Mouse (Mus musculus) gastrocnemius, postnatal 25 days (tissue): ENCODE measurements around the gene Bhmt. TPM values are rescaled to one million over a fixed set of nuclear protein-coding genes. Genes with fewer than 3 reads are reported as not detected.

Source experiments
- DNase-seq: peaks from one replicate; pipeline ENCODE4 v3.0.0; 2022
- long read RNA-seq, 2 experiments: library from polyadenylated mRNA; stranded (forward); transcript quantifications; one replicate each; pipeline ENCODE4 v2.0.0; 2021
- total RNA-seq, 2 experiments: library from RNA; stranded (reverse); gene quantifications; 1 replicate in 1 of 2; 2 replicates in 1 of 2; pipeline ENCODE4 v1.2.3; 2021

Gene Bhmt
- not detected for total RNA-seq
- long read RNA-seq, experiment 1, result 0 reads
- long read RNA-seq, experiment 2, result 0 reads

GRCm38 (mm10) chr13:93637282-93638245, at the start of gene Bhmt:
Gene Bhmt (minus strand): TSS chr13:93637961.
- DNase-seq, result no peak

DNA sequence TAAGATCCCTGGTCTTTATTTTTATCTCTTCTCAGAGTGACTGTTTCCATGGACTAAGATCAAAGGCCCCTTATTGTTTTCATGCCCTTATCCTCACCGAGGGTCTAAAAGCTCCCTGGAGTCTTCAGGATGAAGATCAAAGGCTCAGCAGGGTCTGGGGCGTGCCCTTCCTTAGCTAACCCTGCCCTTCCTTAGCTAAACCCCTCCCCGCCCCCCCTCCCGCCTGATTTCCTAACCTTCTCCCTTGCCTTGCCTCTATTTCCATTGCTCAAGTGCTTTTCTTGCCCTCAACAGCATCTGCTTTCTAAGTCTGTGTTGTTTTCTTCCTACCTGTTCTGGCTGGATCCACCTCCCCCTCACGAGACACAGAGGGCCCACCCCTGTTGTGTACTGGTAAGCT, 49.6 kb upstream of the Bhmt start:
- no peak for DNase-seq

DNA sequence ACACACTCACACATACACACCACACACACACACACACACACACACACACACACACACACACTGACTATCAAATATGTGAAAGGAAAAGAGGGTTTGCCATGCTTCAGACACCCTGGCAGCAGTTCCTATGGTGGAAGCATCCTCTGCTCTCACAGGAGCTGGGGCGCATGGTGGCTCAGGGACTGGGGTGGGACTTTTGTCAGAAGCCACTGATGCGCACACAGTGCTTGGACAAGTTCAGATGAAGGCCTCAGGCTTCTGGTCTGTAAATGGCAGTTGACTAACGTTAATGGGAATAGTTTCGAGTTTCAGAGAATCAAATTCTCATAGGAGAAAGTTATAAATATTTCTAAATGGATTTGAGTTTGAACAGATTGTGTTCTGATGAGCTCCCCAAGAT, 47.5 kb upstream of the Bhmt start:
- DNase-seq, result no peak

DNA sequence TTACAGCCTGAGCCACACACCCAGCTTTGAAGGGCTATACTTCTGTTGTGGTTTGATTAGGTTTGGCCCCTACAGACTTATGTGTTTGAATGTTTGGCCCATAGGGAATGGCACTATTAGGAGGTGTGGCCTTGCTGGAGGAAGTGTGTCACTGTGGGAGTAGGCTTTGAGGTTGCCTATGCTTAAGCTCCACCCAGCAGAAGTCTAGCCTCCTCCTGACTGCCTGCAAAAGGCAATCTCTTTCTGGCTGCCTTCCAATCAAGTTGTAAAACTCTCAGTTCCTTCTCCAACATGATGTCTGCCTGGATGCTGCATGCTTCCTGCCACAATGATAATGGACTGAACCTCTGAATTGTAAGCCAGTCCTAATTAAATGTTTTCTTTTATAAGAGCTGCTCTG, 45.6 kb upstream of the Bhmt start:
- DNase-seq, result no peak

DNA sequence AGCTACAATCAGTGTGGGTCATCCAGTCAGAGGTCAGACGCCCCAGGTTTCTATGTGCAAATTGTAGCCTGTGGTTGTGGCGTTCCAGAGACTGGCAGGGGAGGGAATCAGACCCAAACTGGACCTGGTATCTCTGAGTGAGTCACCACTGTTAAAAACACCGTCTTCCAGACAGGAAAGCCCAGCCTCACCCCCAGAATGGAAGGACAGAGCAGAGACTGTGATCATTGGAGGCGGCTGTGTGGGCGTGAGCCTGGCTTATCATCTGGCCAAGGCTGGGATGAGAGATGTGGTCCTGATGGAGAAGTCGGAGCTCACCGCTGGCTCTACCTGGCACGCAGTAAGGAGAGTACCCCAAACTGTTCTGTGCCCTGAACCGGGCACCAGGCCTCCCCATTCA, 39.1 kb upstream of the Bhmt start:
- no peak for DNase-seq

DNA sequence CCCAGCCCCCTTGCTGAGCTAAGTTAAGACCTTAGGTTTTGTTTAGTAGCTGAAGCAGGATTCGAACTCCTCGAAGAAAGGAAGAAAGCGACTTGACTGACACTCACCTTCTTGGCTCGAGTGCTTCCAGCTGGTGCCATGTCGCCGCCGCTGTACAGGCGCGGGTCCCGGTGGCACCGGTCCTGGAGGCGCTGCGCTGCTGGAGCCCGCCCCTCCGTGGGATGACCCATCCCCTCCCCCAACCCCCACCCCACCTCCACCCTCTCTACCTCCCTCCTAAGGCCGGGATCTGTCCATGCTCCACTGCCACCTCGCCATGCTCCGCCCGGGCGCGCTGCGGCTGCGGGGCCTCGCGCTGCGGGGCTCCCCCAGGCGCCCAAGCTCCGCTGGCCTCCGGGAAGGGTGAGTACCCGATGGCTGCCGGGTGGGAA, 36.4 kb upstream of the Bhmt start, which contains the start of the genes Bhmt2 and Dmgdh:
Bhmt2 (minus strand) TSS at position 172 of the 431 bp plus-strand sequence.
Dmgdh (plus strand) TSS at position 303 of the 431 bp plus-strand sequence.
- DNase-seq, result no peak

GRCm38 (mm10) chr13:93673296-93673695, 35.5 kb upstream of the Bhmt start:
- DNase-seq, result no peak

DNA sequence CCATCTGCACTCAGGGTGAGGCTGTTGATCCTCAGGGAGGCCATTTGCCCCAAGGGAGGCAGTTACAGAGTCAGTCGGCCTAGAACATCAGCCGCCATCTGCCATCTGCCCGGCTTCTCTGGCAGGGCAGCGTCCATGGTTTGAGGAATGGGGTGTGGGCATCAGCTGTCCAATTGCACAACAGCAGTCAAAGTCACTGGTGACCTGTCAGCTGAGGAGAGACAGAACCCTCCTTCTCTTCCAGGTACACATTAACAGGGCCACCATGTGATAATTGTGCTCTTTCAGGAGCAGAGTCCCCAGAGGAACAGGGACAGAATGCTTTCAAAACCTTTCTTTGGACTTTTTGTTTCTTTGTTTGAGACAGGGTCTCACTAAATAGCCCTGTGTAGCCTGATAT, 34.6 kb upstream of the Bhmt start:
- no peak for DNase-seq

GRCm38 (mm10) chr13:93667586-93667985, 29.8 kb upstream of the Bhmt start:
- DNase-seq, result no peak

DNA sequence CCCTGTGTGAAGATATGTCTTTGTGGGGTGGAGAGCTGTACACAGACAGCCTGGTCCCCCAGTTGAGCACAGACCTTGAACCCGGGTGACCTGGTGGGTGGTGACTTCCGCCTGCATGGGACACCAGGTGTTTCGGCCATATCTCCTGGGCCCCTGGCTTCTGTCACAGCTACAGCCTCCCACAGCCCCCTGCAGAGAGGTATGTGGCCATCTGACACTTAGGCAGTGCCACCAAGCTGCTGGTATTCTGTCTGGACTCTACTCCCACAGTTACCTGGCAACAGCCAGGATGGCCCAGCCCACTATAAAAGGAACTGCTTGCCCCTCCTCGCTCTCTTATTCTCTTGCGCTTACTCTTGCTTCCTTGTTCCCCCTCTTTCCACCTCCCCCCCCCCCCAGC, 20.2 kb upstream of the Bhmt start:
- DNase-seq, result no peak

- no peak for DNase-seq
These were observed 15.6 kb upstream of the Bhmt start for GRCm38 (mm10) chr13:93653382-93653781.

- DNase-seq, result no peak
These were observed 10.8 kb upstream of the Bhmt start for GRCm38 (mm10) chr13:93648387-93649130.

DNA sequence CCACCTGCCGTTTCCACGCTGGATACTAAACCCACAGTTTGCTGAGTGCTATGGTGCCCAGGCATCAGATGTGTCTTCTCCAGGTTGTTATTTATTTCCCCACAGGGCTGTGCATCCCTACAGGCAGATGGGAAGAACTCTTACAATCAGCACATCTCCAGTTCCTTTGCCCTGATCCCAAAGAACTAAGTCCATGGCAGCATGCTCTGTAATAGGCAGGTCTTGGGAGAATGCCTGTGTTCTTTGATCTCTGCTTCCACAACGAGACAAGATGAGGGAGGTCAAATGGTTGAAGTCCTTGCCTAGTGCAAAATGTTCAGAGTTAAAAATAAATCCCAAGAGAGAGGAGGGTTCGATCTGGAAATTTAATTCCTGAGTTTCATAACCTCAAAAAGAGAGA, 1.9 kb upstream of the Bhmt start:
- no peak for DNase-seq

DNA sequence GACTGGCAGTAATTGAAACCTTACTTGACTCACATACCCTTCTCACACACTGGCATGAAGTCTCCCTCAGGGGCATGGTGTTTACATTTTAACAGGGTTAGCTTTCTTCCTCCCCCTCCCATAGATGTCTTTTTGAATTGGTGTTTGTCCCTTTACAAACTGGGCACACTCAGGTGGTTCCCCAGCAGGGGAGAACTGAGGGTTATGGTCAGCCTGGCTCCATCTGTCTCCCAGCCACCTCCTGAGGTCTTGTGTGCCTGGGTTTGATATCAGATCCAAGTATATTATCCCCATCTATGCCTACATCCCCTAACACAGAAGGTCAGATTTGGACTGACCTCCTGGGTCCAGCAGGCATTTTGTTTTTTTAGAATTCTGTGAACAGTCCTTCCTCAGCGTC, 1.2 kb downstream of the Bhmt start:
- no peak for DNase-seq

DNA sequence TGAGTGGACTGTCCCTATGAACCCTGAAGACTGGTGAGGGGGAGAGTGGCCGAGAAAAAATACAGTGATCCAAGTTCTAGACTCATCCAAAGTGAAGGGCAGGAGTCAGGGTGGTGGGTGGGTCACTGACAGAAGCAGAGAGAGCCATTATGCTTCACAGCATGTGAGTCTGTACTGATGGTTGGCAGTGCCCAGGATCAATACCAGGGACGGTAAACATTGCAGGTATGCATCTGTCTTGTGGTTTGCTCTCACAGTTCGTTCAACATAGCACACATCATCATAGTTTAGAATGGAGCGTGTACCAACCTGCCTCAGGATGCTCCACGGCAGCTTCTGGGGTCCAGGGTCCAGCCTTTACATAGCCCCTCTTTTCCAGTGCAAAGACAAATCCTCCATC, 4.8 kb downstream of the Bhmt start:
- DNase-seq, result no peak

- no peak for DNase-seq
These were observed 6.6 kb downstream of the Bhmt start for GRCm38 (mm10) chr13:93630941-93631705.

GRCm38 (mm10) chr13:93628861-93629260, 8.9 kb downstream of the Bhmt start:
- DNase-seq, result no peak

- no peak for DNase-seq
These were observed 23.3 kb downstream of the Bhmt start for GRCm38 (mm10) chr13:93614361-93614948.

DNA sequence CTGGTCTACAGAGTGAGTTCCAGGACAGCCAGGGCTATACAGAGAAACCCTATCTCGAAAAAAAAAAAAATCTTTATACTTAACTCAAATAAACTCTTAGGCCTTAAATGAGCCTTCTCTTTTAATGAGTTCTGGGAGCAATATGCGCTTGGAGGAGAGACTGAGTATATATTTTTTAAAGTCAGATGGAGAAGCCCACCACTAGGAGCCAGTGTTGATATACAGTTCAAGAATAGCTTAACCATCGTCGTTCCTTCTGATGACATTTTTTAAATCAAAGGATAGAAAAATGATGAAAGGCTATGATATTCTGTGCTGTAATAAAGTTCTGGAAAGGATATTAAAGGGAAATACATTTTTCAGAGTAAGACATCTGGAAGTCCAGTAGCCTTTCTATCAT, 24.0 kb downstream of the Bhmt start:
- no peak for DNase-seq

GRCm38 (mm10) chr13:93612660-93613607, 24.8 kb downstream of the Bhmt start:
- DNase-seq, result peak; percentile 36

GRCm38 (mm10) chr13:93608476-93608875, 29.3 kb downstream of the Bhmt start:
- DNase-seq, result no peak
